Mouse (Mus musculus): ENCODE data around the gene Npas1.

Gene Npas1

GRCm38 (mm10) chr7:16420493-16421118, 56.9 kb downstream of the Npas1 start:
- no peak for DNase-seq (ENCODE audit: low read depth in 1 of 2, low spot score in 2 of 2)

- no peak for DNase-seq (ENCODE audit: low read depth in 1 of 2, low spot score in 2 of 2)
Observed at GRCm38 (mm10) chr7:16418713-16419112, 58.8 kb downstream of the Npas1 start.

DNA sequence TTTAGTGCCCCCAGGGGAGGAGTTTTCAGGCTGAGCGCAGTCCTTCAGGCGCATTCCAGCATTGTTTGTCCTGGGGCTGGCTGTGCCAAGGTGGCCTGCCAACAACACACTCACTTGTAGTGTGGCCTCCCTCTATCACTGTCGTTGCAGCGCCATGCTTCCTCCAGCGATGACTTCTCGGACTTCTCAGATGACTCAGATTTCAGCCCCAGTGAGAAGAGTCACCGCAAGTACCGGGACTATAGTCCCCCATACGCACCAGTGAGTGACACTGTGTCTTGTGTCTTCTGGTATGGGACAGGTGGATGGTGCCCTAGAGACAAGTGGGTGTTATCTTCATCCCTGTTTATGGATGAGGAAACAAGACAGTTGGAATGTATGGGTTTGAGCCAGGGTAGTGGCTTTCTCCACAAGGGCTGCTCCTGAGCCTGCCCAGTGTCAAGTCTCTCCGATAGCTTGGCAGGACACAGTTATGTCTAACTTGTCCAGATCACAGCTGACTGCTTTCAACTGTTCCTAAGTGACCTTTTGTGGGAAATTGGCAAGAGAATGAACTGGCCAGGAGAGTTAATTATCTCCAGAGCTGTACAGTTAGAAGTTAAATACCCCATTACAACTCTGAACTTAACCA, 60.3 kb downstream of the Npas1 start:
- DNase-seq (ENCODE audit: low read depth in 1 of 2, low spot score in 2 of 2): no peak

DNA sequence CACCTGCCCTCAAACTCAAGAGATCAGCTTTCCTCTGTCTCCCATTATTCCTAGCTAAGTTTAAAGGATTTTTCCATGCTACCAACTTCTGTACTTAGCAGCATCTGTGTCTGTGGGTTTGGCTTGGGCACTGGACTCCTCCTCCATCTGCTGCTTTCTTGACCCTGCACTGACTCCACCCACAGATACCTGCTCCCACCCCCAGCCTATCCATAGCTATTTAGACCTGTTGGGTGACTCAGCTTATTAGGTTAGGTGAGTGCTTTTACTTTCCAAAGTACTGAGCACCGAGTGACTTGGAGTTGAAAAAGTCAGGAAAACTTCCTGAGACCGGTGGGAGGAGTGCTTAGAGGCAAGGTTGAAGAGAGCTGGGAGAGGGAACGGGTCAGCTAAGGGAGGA, 62.1 kb downstream of the Npas1 start:
- no peak for DNase-seq (ENCODE audit: low read depth in 1 of 2, low spot score in 2 of 2)

- no peak for DNase-seq (ENCODE audit: low read depth in 1 of 2, low spot score in 2 of 2)
Observed at GRCm38 (mm10) chr7:16412930-16413329, 64.6 kb downstream of the Npas1 start.

DNA sequence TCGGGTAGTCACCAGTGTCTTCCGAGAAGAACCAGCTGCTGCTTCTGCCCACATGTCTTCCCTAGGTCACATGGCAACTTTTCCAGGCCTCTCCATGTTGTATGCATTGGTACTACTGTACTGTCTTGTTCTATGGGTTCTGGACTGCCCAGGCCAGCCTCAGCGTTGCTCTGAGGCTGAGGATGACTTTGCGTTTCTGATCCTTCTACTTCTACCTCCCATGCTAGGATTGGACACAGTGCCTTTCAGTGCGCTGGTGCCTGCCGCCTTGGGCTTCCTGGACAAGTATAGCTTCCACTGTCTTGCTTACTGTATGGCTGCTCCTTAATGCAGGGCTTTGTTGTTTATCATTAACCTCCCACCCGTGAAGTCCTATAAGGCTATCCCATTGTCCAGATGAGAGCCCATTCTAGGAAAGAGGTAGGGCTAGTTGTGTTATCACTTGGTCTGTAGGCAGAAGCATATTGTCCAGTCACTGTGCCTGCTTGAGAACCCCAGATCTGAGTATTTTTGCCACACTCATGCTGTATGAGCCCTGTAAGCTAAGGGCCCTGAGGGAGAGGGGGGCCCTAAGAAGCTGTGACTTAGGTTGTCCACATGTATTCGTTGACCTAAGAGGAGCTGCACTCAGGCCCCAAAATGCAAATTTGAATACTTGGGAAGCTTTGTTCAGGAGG, 65.2 kb downstream of the Npas1 start:
- DNase-seq (ENCODE audit: low read depth in 1 of 2, low spot score in 2 of 2): no peak

DNA sequence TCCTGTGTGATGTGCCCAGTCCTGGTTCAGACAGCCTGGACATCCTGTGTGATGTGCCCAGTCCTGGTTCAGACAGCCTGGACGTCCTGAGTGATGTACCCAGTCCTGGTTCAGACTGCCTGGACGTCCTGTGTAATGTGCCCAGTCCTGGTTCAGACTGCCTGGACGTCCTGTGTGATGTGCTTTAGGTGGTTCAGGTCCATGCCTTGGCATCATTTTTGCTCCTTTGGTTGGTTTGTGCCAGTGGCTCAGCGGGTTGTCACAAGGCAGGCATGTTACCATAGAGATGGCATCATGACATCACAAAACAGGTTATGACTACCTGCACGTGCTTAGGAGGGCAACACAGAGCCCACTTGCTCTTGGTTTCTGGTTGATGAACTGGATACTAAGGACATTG, 66.4 kb downstream of the Npas1 start:
- no peak for DNase-seq (ENCODE audit: low read depth in 1 of 2, low spot score in 2 of 2)

DNA sequence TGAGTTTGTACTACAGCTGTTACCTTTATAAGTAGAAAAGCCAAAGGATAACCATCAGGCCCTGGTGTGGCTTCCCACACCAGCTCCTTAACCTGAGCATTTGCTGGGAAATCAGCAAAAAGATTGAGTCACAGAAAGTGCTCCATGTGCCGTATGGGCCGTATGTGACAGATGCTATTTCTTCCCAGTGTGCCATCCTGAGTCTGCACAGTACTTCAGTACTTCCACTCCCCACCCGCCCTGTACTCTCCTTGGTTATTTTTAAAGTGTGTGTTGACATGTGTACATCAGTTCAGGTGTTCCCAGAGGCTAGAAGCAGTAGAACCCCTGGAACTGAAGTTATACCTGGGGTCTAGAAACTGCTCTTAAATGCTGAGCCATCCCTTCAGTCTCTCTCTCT, 70.5 kb downstream of the Npas1 start:
- DNase-seq (ENCODE audit: low read depth in 1 of 2, low spot score in 2 of 2): no peak

Measured in monocyte, adult 2 months (primary cell).